Mouse (Mus musculus): ENCODE measurements at regions not wholly inside any gene's neighbourhood (a gene's known extent, or its start where the extent isn't known, plus 50 kb on each side); places are given as distances from the start of the nearest gene placed in this dataset.
A peak's percentile ranks its signal among the peaks of the same experiment; 100 is the strongest.

DNA sequence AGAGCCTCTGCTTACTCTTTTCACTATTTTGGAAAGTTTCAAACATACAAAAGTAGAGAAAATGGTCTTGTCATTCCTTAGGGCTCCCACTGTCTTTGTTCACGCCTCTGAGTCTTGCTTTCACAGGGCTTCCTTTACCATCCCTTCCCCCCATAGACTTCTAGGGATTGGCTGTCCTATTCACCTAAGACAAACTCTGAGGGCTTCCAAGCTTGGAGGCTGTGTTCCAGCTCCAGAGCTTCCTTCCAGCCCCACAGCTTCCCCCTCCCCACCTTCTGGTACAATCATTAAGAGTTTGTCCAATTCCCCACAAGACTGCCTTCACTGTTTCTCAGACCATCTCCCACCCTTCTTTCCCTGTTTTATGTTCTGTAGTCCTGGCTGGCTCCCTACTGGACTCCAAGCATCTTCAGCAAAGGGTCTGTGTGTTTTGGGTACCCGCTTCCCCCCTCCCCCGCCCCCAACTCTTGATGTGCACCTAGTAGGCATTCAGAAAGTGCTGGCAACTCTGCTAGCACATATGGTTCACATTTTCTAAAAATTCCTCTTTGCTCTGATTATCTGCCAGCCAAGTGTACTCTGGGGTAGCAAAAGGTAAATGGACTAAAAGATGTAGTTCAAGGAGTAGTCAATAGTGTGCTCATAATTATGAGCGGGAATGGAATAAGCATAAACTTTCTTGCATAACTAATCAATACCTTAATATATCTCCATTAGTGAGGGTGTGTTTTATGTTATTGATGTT, 344.0 kb downstream of the Slc4a3 start:
- no peak for DNase-seq (ENCODE audit: low read depth, low spot score)

DNA sequence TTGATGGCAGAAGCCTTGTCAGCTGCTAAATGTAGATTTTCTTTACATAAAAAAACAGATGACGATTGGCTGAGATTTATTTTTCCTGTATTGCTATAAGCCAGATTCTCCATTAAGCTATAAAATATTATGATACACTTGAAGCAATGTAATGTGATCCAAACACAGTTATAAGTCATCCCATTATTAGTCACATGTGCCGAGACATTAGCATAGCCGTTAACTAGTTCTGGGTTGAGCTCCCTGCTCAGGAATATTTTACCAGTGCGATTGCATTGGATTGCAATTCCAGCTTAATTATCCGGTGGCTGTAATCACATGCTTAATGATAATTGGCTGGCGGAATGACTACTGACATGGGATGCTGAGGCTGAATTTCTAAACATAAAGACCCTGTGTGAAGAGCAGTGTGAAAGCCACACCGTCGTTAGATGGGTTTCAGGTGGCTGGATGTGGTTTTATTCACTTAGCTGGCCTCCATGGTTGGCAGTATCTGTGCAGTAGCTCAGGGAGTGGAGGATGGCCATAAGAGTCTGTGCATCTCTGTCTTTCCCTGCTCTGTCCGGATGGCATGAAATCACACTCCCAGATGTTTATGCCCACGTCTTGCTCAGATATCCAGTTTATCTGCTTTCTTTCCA, 344.7 kb downstream of the Slc4a3 start:
- DNase-seq (ENCODE audit: low read depth, low spot score), result no peak

DNA sequence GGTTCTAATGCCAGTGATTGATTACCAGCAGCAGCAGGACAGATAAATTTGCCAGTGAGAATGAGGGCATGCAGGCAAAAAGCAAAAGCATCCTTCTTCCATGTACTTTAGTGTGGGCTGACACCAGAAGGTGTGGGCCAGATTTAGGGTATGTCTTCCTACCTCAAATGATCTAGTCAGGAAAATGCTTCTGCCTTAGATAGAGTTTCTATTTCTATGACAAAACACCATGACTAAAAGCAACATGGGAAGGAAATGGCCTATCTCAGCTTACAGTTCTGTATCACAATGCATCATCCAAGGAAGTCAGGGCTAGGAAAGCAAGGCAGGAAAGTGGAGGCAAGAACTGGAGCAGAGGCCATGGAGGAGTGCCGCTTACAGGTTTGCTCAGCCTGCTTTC, 349.5 kb downstream of the Slc4a3 start:
- DNase-seq (ENCODE audit: low read depth, low spot score), result no peak

DNA sequence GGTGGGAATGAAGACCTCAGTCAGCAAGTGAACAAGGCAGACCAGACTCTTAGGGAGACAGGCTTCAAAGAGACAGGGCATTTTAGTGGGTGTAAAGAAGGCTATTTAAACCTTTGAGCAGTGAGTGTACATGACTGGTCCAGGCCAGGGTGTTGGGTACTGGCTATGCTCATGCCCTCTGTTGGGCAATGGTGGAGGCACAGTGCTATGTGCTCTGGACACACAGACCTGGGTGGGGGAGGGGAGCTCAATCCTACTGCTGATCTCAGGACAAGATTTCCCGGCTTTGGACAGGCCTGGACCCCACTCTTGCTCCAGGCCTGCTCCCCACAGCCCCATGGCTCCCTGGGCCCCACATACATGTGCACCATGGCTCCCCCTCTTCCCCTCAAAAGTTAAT, 355.1 kb downstream of the Slc4a3 start:
- no peak for DNase-seq (ENCODE audit: low read depth, low spot score)

DNA sequence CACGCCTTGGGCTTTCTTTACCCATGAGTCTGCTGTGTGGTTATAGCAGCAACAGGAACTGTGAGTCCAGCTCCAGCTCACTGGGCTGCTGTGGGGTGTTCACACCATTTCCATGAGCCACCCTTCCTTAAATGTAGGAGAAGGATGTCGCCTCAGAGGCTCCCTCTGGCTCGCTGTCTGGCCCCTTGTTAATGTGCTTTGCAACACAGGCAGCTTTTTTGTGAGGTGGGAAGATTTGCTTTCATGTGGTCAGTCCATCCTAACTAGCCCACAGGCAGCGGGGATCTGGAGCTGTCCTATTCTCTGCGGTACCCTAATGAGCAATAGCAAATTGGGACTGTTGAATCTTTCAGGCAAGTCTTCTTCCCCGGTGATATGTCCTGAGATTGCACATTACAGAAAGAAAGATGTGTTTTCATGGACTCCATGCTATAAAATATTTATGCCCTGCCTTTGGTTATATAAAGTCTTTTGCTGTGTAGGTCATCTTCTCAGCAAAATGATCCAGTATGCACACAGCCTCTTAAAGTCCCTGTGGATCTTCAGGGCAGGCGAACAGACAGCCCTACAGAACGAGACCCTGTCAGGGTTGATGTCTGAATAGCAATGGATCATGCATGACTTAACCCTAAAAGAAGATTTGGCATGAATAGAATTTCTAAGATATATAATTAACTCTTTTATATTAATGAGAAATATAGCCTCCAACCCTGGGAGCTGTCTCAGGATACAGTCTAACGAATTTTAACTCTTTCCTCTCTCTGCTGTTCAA, 359.8 kb downstream of the Slc4a3 start:
- no peak for DNase-seq (ENCODE audit: low read depth, low spot score)

DNA sequence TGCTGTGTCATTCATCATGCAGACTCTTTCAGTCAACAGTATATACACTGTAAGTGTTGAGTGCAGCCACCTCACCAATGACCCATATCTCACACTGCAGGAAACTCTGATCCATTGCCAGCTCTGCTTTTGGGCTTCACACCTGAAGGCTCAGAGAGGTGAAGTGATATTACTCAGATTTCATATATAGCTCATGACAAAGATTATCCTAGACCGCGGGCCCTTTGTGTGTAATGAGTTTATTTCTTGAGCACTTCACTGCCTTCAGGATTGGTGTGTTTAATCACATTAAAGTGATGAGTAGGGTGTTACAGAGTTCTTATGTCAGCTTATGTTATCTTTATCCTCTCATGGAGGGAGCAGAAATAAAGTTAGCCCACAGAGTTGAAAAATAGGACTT, 369.2 kb downstream of the Slc4a3 start:
- DNase-seq (ENCODE audit: low read depth, low spot score), result no peak

DNA sequence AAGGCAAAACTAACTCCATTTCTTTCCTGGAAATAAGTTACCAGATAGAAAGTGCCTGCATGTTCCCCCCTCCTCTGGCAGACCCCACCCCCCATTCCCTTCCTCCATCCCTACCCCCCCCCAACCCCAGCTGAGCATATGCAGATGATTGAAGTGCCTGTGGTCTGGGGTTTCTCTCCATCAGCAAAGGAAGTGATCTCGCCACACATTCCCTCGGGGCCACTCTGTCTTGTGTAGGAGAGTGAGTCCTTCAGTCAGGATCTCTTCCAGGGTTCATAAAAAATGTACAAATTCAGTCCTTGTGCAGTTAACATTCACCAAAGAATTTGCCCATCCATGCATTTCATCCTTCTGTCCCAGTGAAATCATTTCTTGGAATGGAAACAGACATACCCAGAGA, 370.1 kb downstream of the Slc4a3 start:
- DNase-seq (ENCODE audit: low read depth, low spot score), result no peak

DNA sequence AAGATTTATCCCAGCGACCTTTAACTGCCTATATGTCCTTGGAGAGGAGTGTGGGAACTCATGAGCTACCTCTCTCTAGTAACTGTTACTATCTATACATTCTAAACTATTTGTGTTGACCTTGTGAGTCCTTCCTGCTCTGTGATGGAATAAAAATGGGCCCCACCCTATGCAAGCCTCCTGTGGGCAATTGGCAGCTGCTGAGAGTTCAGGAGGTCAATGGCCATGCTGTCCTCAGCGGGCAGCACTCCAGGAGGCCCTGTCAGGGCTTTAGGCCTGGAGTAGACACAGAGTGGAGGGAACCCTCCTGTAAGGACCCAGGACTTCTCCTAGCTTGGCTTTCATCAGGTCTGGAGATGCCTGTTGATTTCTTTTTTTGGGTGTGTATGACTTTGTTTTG, 373.1 kb downstream of the Slc4a3 start:
- no peak for DNase-seq (ENCODE audit: low read depth, low spot score)

DNA sequence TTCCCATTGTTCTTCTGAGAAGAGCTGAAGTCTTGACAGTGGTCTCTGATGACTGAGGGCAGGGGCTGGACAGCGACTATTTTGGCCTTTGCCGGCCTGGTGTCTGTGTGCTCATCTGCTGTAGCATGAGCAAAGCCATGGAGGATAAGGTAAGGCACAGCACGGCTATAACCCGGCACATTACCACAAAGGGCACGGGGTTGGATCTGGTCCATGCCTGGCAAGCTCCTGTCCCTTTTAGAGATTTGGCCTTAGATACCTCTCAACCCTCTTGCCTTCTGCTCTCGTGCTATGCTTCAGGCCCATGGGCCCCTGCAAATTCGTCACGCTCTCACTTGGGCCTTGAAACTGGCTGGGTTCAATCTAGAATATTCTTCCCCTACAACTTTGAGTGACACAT, 379.0 kb downstream of the Slc4a3 start:
- DNase-seq (ENCODE audit: low read depth, low spot score), result no peak

DNA sequence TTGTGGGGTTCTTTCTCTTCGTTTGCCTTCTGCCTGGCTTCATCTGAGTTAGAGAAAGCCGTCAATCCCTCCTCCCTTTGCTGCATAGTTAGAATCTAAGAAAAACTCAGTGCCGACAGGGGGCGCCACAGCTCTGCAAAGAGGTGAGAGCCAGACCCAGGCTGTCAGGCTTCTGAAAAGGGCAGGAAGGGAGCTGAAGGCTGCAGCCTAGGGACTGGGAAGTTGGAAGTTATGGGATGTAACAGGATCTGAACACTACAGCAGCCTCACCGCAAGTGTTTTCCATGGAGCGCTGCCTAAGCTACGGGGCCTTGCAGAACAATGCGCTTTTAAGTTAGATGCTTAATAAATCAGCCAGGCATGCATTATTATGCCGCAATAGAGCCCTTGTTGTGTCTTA, 379.7 kb downstream of the Slc4a3 start:
- peak; percentile 64 for DNase-seq (ENCODE audit: low read depth, low spot score)

DNA sequence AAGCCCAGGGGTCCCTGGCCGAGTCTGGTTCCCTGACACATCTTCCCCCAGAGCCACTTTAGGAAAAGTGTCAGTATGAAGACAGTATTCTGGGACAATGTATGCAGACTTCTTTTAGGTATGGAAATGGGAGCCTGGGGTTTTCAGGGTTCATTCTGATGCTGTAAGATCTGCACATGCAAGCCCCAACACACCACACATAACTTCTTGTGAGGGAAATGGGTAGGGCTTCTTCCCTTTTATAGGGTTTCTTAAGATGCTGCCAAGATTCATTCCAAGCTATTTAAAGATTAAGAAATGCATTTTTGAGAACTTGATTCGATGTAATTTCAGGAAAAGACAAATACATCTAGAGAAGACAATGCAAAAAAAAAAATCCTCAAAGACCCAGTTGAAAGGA, 385.8 kb downstream of the Slc4a3 start:
- DNase-seq (ENCODE audit: low read depth, low spot score), result no peak

DNA sequence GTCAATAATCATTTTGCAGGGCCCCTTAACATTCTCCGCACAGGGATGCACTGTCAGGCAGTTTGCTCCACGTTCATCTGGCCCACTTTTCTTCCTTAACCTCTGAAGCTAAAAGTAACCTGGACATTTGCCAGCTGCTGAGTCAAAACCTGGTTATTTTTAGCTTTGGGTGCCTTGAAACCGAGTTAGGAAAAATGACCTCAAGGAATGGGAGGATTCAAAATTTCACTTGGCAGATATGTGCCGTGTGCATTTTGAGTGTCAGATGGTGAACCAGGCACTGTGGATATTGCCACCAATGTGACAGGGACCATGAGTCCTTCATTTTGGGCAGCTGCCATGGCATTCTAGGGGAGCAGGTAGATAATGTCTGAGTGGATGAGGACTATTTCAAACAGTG, 387.8 kb downstream of the Slc4a3 start:
- DNase-seq (ENCODE audit: low read depth, low spot score), result no peak

DNA sequence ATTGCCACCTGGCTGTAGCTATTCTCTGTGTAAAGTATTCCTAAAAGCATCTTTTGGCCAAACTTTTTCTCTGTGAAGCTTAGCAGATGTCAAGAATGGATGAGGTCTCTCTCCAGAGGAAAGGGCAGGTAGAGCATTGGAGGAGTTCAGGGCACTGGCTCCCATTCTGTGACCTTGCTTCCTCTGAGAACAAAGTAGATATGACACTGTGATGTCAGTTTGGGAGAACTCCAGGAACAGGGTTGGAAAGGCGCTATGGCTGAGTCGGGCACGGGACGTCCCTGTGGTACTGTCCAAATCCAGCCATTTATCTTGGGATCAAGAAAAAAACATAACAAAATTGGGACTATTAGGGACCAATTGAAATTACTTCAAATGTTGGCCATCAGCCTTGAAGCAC, 388.7 kb downstream of the Slc4a3 start:
- DNase-seq (ENCODE audit: low read depth, low spot score), result no peak

DNA sequence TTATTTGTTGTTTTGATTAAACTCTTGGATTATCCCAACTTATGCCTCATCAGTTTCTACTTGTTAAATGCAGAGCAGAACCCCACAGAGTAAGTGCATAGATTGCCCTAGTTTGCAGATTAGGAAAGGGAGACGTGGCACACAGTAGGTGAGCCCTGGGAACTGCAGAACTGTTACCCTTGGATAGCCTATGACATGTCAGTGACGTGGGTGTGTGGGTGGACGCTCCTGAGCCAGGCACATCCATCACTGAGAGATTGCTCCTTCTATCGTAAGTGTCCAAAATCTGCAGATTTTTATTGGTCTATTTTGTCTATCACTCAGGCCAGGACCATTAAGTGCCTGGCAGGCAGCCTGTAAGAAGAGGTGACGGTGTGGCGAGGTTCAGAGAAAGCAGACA, 389.8 kb downstream of the Slc4a3 start:
- DNase-seq (ENCODE audit: low read depth, low spot score), result no peak

DNA sequence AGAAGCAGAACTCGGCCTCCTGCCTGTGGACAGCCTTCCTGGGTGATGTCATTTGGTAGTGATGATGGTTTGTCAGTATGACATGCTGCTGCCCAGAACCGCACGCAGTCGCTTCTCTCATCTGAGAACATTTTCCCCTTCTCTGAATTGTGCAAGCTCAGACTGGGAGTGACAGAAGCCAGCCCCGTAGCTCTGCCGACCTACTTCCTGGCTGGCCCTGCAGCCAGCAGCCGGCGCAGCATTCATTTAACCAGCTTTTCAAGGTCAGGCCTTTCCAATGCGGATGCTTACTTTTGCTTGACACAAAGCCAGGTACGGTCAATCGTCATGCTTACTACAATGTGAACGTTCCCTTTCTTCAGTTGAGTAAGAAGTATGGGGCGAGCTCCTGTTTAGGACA, 390.5 kb downstream of the Slc4a3 start:
- no peak for DNase-seq (ENCODE audit: low read depth, low spot score)

DNA sequence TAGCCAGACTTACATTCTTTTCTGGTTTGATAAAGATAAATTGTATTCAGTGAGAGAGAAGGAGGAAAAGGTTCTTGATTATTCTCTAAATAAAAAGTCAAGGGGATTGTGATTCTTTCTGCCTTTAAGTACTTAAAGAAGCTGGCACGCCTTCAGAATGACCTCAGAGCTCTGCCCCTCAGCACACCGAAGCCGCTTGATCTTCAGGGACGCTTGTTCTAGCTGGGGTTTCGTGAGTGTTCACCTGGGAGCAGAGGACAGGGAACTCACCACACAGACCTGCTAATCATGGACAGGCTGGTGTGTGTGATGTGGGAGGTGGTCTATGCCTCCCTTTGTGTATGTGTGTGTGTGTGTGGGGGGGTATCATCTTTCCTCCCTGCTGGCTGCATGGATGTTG, 391.3 kb downstream of the Slc4a3 start:
- no peak for DNase-seq (ENCODE audit: low read depth, low spot score)

DNA sequence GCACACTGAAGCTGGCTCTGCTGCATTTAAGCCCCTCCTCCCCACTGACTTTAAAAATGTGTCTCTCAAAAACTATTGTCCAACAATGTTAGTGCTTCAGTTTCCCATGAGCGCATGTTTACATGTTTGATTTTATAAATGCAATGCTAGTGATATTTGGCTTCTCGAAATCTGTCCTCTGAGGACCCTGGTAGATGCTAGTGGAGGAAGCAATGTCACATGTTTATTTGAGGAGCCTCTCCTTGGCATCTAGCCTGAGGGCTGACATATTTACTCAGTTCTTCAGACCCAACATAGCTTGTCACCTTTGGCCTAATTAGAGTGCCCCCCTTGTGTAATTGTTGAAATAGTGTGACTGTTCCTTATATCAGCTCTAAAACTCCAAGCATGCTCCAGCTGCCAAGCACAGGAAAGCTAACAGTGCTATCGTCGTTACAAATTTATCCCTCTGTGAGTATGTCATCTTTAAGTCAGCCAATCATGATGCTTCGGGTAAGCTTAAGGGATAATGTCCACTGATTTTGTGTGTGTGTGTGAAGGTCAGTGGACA, 400.3 kb downstream of the Slc4a3 start:
- no peak for DNase-seq (ENCODE audit: low read depth, low spot score)

DNA sequence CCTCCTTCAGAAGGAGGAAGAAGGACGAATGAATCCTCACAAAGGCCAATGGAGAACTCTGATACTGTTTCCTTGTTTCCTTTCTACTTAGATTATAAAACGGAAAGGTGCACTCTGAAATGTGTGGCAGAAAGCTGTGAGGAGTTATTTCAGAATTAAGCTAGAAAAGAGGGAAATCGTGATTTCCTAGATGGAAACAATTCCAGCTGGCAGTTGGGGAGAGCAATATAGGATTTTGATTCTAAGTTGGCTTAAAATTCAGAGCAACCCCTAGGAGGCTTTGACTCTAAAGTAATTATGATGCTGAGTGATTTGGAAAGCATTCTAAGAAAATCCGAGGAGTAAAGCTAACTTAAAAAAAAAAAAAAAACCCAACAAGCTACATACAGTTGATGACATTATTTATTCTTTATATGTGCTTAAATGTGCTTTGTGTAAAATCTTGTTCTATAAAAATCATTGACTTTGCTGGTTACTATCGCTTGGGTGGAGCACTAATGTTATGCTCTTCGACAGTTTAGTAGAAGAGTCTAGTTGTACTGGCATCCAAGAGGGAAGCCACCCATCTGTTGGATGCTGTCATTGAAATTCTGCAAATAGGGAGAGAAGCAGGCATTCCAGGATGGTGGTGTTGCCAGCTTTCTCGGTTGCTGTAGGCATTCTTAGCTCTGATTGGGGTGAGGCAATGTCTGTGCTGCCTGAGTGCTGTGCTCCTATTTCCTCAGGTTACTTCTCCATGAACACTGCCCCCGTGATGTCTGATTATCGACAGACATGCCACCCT, 432.3 kb downstream of the Slc4a3 start:
- no peak for DNase-seq (ENCODE audit: low read depth, low spot score)

DNA sequence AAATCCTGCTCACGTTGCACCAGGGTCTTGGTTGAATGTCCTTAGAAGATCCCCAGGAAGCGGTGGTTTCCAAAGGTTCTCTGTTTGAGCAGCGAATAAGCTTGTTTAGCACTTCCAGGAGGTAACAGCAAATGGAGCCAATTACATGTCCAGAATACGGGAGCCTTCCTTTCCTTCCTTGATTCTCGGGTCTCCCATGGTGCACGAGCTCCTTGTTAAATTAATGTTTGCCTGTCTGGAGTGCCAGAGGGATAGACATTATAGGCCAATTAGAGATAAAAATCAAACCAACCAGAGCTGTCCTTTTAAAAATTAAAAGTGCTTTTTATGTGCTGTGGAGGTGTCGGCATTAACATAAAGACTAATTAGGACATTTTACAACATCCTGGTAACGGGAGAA, 437.0 kb downstream of the Slc4a3 start:
- DNase-seq (ENCODE audit: low read depth, low spot score), result no peak

DNA sequence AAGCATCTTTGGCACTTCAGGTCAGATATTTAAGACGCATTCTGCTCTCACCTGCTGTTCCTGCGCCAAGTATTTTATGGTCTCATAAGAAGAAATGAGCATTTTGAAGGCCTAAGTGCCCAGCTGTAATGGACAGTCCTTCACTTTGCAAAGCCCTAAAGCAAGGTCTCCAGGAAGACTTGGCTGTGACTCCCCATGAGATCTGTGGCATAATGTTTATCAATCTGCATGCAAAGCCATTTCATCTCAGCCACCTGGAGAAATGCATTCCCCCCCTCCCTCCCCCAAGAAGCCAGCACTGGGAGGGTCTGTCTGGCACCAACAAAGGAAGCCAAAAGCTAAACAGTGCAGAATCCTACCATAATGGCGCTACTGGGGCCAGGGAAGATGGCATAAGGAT, 437.4 kb downstream of the Slc4a3 start:
- no peak for DNase-seq (ENCODE audit: low read depth, low spot score)

DNA sequence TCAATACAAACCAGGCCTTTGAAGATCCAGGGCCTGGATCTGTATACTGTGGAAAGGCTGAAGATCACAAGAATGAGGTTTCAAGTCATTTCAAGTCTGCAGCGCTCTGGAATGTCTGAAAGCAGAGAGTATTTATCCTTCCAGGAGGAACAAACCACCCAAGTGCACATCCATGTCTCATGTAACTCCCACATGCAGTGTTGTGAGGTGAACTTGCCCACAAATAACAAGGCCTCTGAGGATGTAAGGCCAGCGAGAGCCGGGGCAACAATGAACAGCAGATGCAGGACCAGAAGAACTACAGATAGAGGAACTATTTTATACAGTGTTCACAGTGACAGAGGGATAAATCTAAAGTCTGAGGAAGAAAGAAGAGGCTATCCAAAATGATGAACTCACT, 442.4 kb downstream of the Slc4a3 start:
- DNase-seq (ENCODE audit: low read depth, low spot score), result no peak

DNA sequence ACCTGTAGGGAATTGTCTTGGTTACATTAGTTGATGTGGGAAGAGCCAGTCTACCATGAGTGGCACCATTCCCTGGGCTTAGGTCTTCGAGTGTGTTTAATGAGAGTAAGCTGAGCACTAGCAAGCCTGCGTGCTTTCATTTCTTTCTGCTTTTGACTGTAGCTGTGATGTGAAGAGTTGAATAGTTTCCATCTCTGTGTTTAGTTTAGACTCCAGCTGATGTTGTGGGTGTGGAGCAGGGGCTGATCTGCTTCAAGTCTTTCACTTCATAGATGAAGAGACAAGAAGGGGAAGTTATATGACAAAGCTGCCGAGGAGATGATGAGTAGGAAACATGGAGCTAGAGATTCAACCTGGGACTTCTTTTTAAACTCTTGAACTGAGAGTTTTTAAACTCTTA, 446.0 kb downstream of the Slc4a3 start:
- DNase-seq (ENCODE audit: low read depth, low spot score), result no peak
